Mouse (Mus musculus) neural tube, embryonic 14.5 days (tissue): Measurements from ENCODE around the gene Def6. TPM values are rescaled to one million over a fixed set of nuclear protein-coding genes. Genes with fewer than 3 reads are reported as not detected.

ENCODE experiments used
- ATAC-seq: fragments of 200-750 bp; cut with Nextera tagmentation; 2 replicates; pipeline ENCODE4 v1.8.0; 2017; ENCODE audit warnings: low read depth, mild to moderate bottlenecking, moderate TSS enrichment, moderate library complexity
- H3K27ac ChIP-seq: fragments of 300-500 bp; sonication (generic); 2 replicates; pipeline ENCODE4 v1.5.1; 2014; ENCODE audit warnings: low read depth, mild to moderate bottlenecking, control low read depth, low read length, moderate library complexity, mixed read lengths
- H3K27me3 ChIP-seq: fragments of 300-500 bp; sonication (generic); 2 replicates; pipeline ENCODE4 v1.6.1; 2014; ENCODE audit warnings: low read length; ENCODE audit not compliant: control insufficient read depth, insufficient read depth
- H3K36me3 ChIP-seq: fragments of 300-500 bp; sonication (generic); 2 replicates; pipeline ENCODE4 v1.6.1; 2014; ENCODE audit warnings: low read length, mixed read lengths; ENCODE audit not compliant: control insufficient read depth, insufficient read depth
- H3K4me1 ChIP-seq: fragments of 300-500 bp; sonication (generic); 2 replicates; pipeline ENCODE4 v1.6.1; 2014; ENCODE audit warnings: low read length; ENCODE audit not compliant: control insufficient read depth, insufficient read depth
- H3K4me2 ChIP-seq: fragments of 300-500 bp; sonication (generic); 2 replicates; pipeline ENCODE4 v1.6.1; 2014; ENCODE audit warnings: mild to moderate bottlenecking, low read depth, low read length, control low read depth
- H3K4me3 ChIP-seq: fragments of 300-500 bp; sonication (generic); 2 replicates; pipeline ENCODE4 v1.5.1; 2014; ENCODE audit warnings: low read depth, low read length, control low read depth, mixed read lengths
- H3K9ac ChIP-seq: fragments of 300-500 bp; sonication (generic); replicated peaks from 2 replicates; pipeline ENCODE4 v1.6.1; 2014; ENCODE audit warnings: low read depth, mild to moderate bottlenecking, control low read depth, low read length, mixed read lengths
- H3K9me3 ChIP-seq: fragments of 300-500 bp; sonication (generic); 2 replicates; pipeline ENCODE4 v1.6.1; 2016; ENCODE audit warnings: low read length; ENCODE audit not compliant: control insufficient read depth
- WGBS: fragments of 180-500 bp; shearing (Covaris S2); extraction: QIAGEN DNeasy Blood & Tissue Kit; methylation state at CpG from one replicate; pipeline ENCODE4 v1.1.7; 2014; 5-methylcytosine and 5-hydroxymethylcytosine counted together
- polyA plus RNA-seq: library from polyadenylated mRNA; unstranded; fragments of >200 nt; fragmentation: Nextera tagmentation; extraction: Ambion mirVana; gene quantifications from 2 replicates; pipeline ENCODE4 v1.2.1, GENCODE M21; 2014

Gene Def6
- polyA plus RNA-seq, 1 experiment from 2014 or later: 5.0 TPM

DNA sequence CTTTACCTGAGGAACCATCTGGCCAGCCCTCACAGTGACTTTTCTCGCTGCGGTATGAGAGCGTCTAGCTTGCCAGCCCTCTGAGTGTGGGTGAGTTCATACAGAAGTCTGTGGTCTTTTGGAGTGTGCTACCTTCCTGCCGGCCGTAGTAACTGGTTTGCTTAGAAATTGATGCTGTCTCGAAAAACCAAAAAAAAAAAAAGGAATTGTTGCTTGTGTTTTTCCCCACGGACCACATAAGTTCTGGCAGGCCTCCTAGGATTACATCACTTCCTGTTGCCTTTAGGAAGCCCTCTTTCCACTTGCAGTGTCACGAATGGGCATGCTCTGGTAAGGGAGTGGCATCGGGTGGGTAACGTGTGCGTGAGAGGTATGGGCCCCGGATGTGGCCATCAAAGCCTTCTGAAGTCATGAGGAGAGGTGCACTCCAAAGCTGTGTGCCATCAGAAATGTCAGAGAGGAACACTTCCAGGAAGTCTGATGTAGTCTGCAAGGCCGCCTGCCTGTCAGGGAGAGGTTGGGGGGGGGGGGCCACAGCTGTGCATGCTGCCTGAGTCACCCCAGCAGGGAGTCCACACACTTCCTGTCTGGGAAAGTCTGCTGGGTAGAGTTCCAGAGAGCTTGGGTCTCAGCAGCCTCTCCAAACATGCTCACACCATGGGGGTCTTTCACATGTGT lies 49.2 kb downstream of the Def6 start:
- Histone ChIP-seq H3K9ac (no peak overlapping the region), H3K4me2 (no peak overlapping the region), H3K36me3 (no peaks in the 10 kb centered on the region), H3K9me3 (no peaks in the 10 kb centered on the region), H3K27ac (peak overlapping the region; percentile 55; the same call in 1 of the 2 replicates), H3K27me3 (no peaks in the 10 kb centered on the region), H3K4me1 (peaks cover 14% of the 10 kb centered on the region), H3K4me3 (no peak overlapping the region)
- WGBS: 74% methylated on average over 13 of the region's 13 CpGs
- no peak for ATAC-seq

DNA sequence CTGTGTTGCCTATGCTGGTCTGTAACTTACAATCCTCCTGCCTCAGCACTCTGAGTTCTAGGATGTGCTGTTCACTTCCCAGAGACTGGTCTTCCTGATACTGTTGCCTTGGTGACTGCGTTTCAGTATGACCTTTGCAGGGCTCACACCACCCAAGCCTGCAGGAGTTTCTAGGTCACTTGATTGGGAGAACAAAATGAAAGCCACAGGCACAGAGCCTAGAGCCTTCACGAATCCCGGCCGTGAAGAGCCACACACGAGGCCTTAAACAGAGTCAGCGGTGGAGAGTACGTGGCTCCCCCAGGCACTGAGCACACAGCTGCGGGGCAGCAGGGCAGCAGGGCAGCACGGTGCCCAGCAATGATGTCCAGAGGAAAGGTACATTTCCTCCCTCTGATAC lies 50.7 kb downstream of the Def6 start:
- Histone ChIP-seq H3K27ac (no peak overlapping the region), H3K9me3 (no peaks in the 10 kb centered on the region), H3K4me1 (peaks cover 15% of the 10 kb centered on the region), H3K9ac (no peak overlapping the region), H3K27me3 (no peaks in the 10 kb centered on the region), H3K36me3 (no peaks in the 10 kb centered on the region), H3K4me2 (no peak overlapping the region), H3K4me3 (no peak overlapping the region)
- 89% methylated on average over 9 of the region's 9 CpGs for WGBS
- ATAC-seq: no peak

- H3K36me3 ChIP-seq: no peaks in the 10 kb centered on the region
- 85% methylated on average over 16 of the region's 16 CpGs for WGBS
- ATAC-seq: no peak
Measured at GRCm38 (mm10) chr17:28259890-28260542, 52.4 kb downstream of the Def6 start.

DNA sequence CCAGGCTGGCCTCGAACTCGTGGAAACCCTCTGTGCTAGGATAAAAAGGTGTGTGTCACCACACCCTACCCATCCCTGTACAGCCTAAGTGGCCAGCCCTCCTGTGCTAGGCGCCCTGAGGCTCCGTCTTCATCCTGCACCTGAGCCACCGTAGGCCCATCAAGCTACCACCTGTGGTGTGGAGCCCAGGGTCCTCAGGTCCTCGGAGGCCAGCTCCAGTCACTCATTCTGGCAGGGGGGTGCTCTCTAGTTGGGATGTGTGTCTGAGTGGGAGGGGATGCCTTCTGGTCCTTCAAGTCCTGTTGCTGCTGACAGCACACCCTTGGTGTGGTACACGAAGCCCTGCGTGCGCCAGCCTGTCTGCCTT lies 52.9 kb downstream of the Def6 start:
- no peak overlapping the region for H3K4me3 ChIP-seq
- H3K4me1 ChIP-seq: peaks cover 12% of the 10 kb centered on the region
- H3K27me3 ChIP-seq: no peaks in the 10 kb centered on the region
- WGBS: 87% methylated on average over 9 of the region's 9 CpGs
- H3K9ac ChIP-seq: no peak overlapping the region
- H3K36me3 ChIP-seq: no peaks in the 10 kb centered on the region
- no peaks in the 10 kb centered on the region for H3K9me3 ChIP-seq
- ATAC-seq: no peak
- no peak overlapping the region for H3K4me2 ChIP-seq
- H3K27ac ChIP-seq: no peak overlapping the region

More at GRCm38 (mm10) chr17:28259890-28260542, 52.4 kb downstream of the Def6 start:
- Histone ChIP-seq H3K4me2 (no peak overlapping the region), H3K27me3 (no peaks in the 10 kb centered on the region), H3K4me1 (peaks cover 17% of the 10 kb centered on the region), H3K9me3 (no peaks in the 10 kb centered on the region), H3K4me3 (no peak overlapping the region), H3K27ac (no peak overlapping the region), H3K9ac (no peak overlapping the region)

- no peak for ATAC-seq
- 86% methylated on average over 11 of the region's 11 CpGs for WGBS
- no peak overlapping the region for H3K4me3 ChIP-seq
- no peak overlapping the region for H3K9ac ChIP-seq
- H3K27ac ChIP-seq: no peak overlapping the region
- no peaks in the 10 kb centered on the region for H3K9me3 ChIP-seq
- peaks cover 6% of the 10 kb centered on the region; the same call in 1 of the 2 replicates for H3K4me1 ChIP-seq
- no peak overlapping the region for H3K4me2 ChIP-seq
- no peaks in the 10 kb centered on the region for H3K27me3 ChIP-seq
- no peaks in the 10 kb centered on the region for H3K36me3 ChIP-seq
Measured at GRCm38 (mm10) chr17:28261795-28262194, 54.2 kb downstream of the Def6 start.

DNA sequence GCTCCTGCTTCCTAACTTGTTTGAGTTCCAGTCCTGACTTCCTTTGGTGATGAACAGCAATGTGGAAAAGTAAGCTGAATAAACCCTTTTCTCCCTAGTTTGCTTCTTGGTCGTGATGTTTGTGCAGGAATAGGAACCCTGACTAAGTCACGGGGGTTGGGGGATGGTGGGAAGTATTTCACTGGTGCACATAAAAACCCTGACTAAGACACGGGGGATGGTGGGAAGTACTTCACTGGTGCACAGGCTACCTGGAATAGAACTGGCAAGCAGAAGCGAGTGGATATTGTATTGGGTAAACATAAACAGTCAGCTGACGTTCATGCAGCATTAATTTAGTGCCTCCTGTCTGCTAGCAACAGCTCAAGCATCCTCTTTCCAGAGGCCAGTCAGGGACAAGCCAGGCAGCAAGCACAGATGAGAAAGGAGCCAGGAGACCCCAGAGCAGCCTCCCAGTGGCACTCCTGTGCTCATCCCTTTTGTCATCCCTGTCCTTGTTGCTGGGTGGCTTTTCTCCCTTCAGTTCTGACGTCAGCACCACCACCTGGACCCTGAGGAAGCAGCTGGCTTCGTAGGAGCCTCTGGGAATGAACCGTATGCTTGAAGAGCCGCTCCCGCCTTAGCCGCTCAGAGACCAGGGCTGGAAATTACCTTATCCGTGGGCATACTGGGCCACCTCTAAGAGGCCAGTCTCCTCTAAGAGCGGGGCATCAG lies 55.8 kb downstream of the Def6 start:
- no peak overlapping the region for H3K4me2 ChIP-seq
- no peaks in the 10 kb centered on the region for H3K9me3 ChIP-seq
- 59% methylated on average over 13 of the region's 13 CpGs for WGBS
- no peak for ATAC-seq
- no peak overlapping the region for H3K9ac ChIP-seq
- H3K36me3 ChIP-seq: no peaks in the 10 kb centered on the region
- H3K4me3 ChIP-seq: no peak overlapping the region
- H3K27me3 ChIP-seq: no peaks in the 10 kb centered on the region
- H3K27ac ChIP-seq: 0 out of 2 replicates have a peak overlapping the region, but pooled peaks have one; percentile 5
- H3K4me1 ChIP-seq: peaks cover 4% of the 10 kb centered on the region; the same call in 1 of the 2 replicates

GRCm38 (mm10) chr17:28267251-28267650 lies 59.7 kb downstream of the Def6 start:
- H3K27me3 ChIP-seq: no peaks in the 10 kb centered on the region
- H3K36me3 ChIP-seq: no peaks in the 10 kb centered on the region
- H3K4me1 ChIP-seq: peaks cover 4% of the 10 kb centered on the region; the same call in 1 of the 2 replicates
- H3K4me3 ChIP-seq: no peak overlapping the region
- 90% methylated on average over 5 of the region's 5 CpGs for WGBS
- H3K27ac ChIP-seq: no peak overlapping the region
- H3K9ac ChIP-seq: no peak overlapping the region
- no peaks in the 10 kb centered on the region for H3K9me3 ChIP-seq
- no peak overlapping the region for H3K4me2 ChIP-seq
- ATAC-seq: no peak

GRCm38 (mm10) chr17:28270165-28270564 lies 62.6 kb downstream of the Def6 start:
- H3K9me3 ChIP-seq: no peaks in the 10 kb centered on the region
- no peak overlapping the region for H3K4me2 ChIP-seq
- 82% methylated on average over 13 of the region's 13 CpGs for WGBS
- no peaks in the 10 kb centered on the region for H3K27me3 ChIP-seq
- no peak for ATAC-seq
- no peaks in the 10 kb centered on the region for H3K4me1 ChIP-seq
- H3K36me3 ChIP-seq: no peaks in the 10 kb centered on the region
- H3K27ac ChIP-seq: no peak overlapping the region
- no peak overlapping the region for H3K9ac ChIP-seq
- H3K4me3 ChIP-seq: no peak overlapping the region
